Mouse (Mus musculus) myocyte (in vitro differentiated cells): Measurements from ENCODE around the gene Dhps. TPM values are rescaled to one million over a fixed set of nuclear protein-coding genes. Genes with fewer than 3 reads are reported as not detected.
A peak's percentile ranks its signal among the peaks of the same experiment; 100 is the strongest.

ENCODE experiments used
- H3K27me3 ChIP-seq: one replicate; pipeline ENCODE4 v1.6.1; 2011; ENCODE audit not compliant: control insufficient read depth, insufficient read depth, insufficient read length
- H3K36me3 ChIP-seq: one replicate; pipeline ENCODE4 v1.6.1; 2011; ENCODE audit not compliant: control insufficient read depth, insufficient read depth
- H3K4me2 ChIP-seq: one replicate; pipeline ENCODE4 v1.6.1; 2011; ENCODE audit warnings: low read depth, control low read depth
- H3K4me3 ChIP-seq: one replicate; pipeline ENCODE4 v1.5.1; 2011; ENCODE audit warnings: mild to moderate bottlenecking, control low read depth, moderate library complexity
- H3K79me2 ChIP-seq: one replicate; pipeline ENCODE4 v1.6.1; 2011; ENCODE audit not compliant: control insufficient read depth, insufficient read depth
- H3ac ChIP-seq: one replicate; pipeline ENCODE4 v1.6.1; 2011; ENCODE audit not compliant: control insufficient read depth, insufficient read length
- CEBPB ChIP-seq: IDR thresholded peaks from 2 replicates; pipeline ENCODE4 v1.6.1; 2011; ENCODE audit warnings: mild to moderate bottlenecking, moderate library complexity; ENCODE audit not compliant: poor library complexity, insufficient read depth, severe bottlenecking
- E2F4 ChIP-seq: IDR thresholded peaks from one replicate; pipeline ENCODE4 v1.6.1; 2011; ENCODE audit warnings: mild to moderate bottlenecking, control low read depth, moderate library complexity; ENCODE audit not compliant: insufficient read depth
- MAX ChIP-seq: IDR thresholded peaks from one replicate; pipeline ENCODE4 v1.6.1; 2011; ENCODE audit warnings: low read depth, mild to moderate bottlenecking, control low read depth
- MYOD1 ChIP-seq, 3 experiments: IDR thresholded peaks; one replicate each; pipeline ENCODE4 v1.6.1; 2011; ENCODE audit warnings: control low read depth in 2 of 3, low read depth in 2 of 3, mild to moderate bottlenecking in 2 of 3, moderate library complexity in 1 of 3; ENCODE audit not compliant: insufficient read length in 2 of 3, control insufficient read depth in 1 of 3
- MYOG ChIP-seq, 3 experiments: IDR thresholded peaks; one replicate each; pipeline ENCODE4 v1.6.1; 2011; ENCODE audit warnings: control low read depth in 2 of 3, low read depth in 2 of 3, mild to moderate bottlenecking in 2 of 3; ENCODE audit not compliant: insufficient read length in 2 of 3, control insufficient read depth in 1 of 3, insufficient read depth in 1 of 3
- POLR2A ChIP-seq: IDR thresholded peaks from one replicate; pipeline ENCODE4 v1.6.1; 2011; ENCODE audit warnings: low read depth, mild to moderate bottlenecking, control low read depth, moderate library complexity; ENCODE audit not compliant: insufficient read length
- POLR2AphosphoS2 ChIP-seq: IDR thresholded peaks from one replicate; pipeline ENCODE4 v1.6.1; 2011; ENCODE audit warnings: low read depth, control low read depth; ENCODE audit not compliant: insufficient read length
- REST ChIP-seq: IDR thresholded peaks from one replicate; pipeline ENCODE4 v1.6.1; 2011; ENCODE audit warnings: mild to moderate bottlenecking, control low read depth, moderate library complexity; ENCODE audit not compliant: insufficient read depth, insufficient read length
- SRF ChIP-seq: IDR thresholded peaks from one replicate; pipeline ENCODE4 v1.6.1; 2011; ENCODE audit warnings: low read depth; ENCODE audit not compliant: control insufficient read depth, insufficient read length
- TCF12 ChIP-seq: IDR thresholded peaks from one replicate; pipeline ENCODE4 v1.6.1; 2011; ENCODE audit warnings: mild to moderate bottlenecking, control low read depth; ENCODE audit not compliant: poor library complexity, insufficient read depth, severe bottlenecking
- TCF3 ChIP-seq: IDR thresholded peaks from one replicate; pipeline ENCODE4 v1.6.1; 2011; ENCODE audit warnings: low read depth, control low read depth; ENCODE audit not compliant: insufficient read length
- USF1 ChIP-seq: IDR thresholded peaks from one replicate; pipeline ENCODE4 v1.6.1; 2011; ENCODE audit warnings: low read depth, mild to moderate bottlenecking, control low read depth, moderate library complexity
- polyA plus RNA-seq: library from polyadenylated mRNA; unstranded; fragments of >200 nt; fragmentation: generic; extraction: Trizol; gene quantifications from one replicate; pipeline ENCODE4 v1.2.1, GENCODE M21; 2012; ENCODE audit warnings: missing spikeins

Gene Dhps
- polyA plus RNA-seq = 86.7 TPM

DNA sequence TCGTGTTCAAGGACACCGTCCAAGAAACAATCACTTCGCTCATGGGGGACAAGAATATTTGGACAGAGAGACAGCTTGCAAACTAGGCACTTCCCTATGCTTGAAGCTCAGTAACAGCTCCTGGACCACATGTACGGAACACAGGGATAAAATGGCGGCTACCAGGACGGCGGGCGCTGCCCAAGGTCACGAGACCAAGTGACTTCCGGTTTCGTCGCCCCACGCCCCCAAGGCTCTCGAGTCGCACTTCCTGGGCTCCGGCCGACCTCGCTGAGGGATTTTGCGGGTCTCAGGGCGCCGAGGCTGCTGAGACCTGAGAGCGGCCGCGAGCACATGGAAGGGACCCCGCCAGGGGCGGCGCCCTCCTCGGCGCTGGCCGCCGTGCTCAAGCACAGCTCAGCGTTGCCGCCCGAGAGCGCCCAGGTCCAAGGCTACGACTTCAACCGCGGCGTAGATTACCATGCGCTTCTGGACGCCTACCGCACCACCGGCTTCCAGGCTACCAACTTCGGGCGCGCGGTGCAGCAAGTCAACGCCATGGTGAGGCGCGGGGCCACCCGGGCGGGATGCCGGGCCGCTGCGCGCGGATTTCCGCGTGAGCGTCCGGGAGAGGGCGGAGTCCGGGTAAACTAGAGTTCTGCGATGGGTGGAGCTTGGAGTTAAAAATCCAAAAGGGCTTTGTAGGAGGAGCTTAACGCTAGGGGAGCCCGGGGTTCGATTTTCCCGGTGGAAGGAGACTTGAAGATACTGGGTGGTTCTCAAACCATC, at the start of gene Dhps:
Dhps (plus strand) TSS at position 244 of the 768 bp plus-strand sequence.
- peak within 1 kb of the TSS; percentile 82 for H3K4me3 ChIP-seq
- H3ac ChIP-seq = peak within 1 kb of the TSS; percentile 78
- peak; percentile 91 for TF ChIP-seq USF1
- no peak for TF ChIP-seq E2F4
- TF ChIP-seq TCF3 = no peak
- no peak for TF ChIP-seq MYOG (IDR thresholded peaks at IDR 0.05; ENCODE audit: control insufficient read depth in 1 of 3, insufficient read depth in 1 of 3, insufficient read length in 2 of 3, low read depth in 2 of 3)
- TF ChIP-seq REST = no peak
- TF ChIP-seq POLR2A = peak; percentile 61
- no peak for TF ChIP-seq SRF
- TF ChIP-seq POLR2AphosphoS2 = peak; percentile 58
- no peak for TF ChIP-seq TCF12
- no peak for TF ChIP-seq MYOD1 (IDR thresholded peaks at IDR 0.05; ENCODE audit: control insufficient read depth in 1 of 3, insufficient read length in 2 of 3, low read depth in 2 of 3)
- TF ChIP-seq CEBPB = no peak
- TF ChIP-seq MAX = no peak
- H3K4me2 ChIP-seq = peak within 1 kb of the TSS; percentile 95
- no peaks in the 10 kb centered on the region for H3K79me2 ChIP-seq
- no peaks in the 10 kb centered on the region for H3K27me3 ChIP-seq
- H3K36me3 ChIP-seq = peaks cover 12% of the 10 kb centered on the region

GRCm38 (mm10) chr8:85023846-85024245, 47.7 kb upstream of the Dhps start:
- peaks cover 3% of the 10 kb centered on the region for H3K36me3 ChIP-seq
- H3K4me3 ChIP-seq = peak overlapping the region; percentile 99
- TF ChIP-seq E2F4 (no peak), MYOD1 (IDR thresholded peaks at IDR 0.05; ENCODE audit: control insufficient read depth in 1 of 3, insufficient read length in 2 of 3, low read depth in 2 of 3) (no peak), MYOG (IDR thresholded peaks at IDR 0.05; ENCODE audit: control insufficient read depth in 1 of 3, insufficient read depth in 1 of 3, insufficient read length in 2 of 3, low read depth in 2 of 3) (no peak), POLR2AphosphoS2 (no peak), REST (no peak), MAX (no peak), USF1 (no peak), TCF12 (no peak), SRF (no peak), CEBPB (no peak), POLR2A (no peak), TCF3 (no peak)
- H3K4me2 ChIP-seq = peak overlapping the region; percentile 99
- H3ac ChIP-seq = no peak overlapping the region
- H3K27me3 ChIP-seq = no peaks in the 10 kb centered on the region
- peaks cover 44% of the 10 kb centered on the region for H3K79me2 ChIP-seq

GRCm38 (mm10) chr8:85025098-85025932, 46.2 kb upstream of the Dhps start, which contains the start of gene Asna1:
TSS of gene Asna1 (minus strand) at chr8:85025281.
- H3K4me2 ChIP-seq = peak within 1 kb of the TSS; percentile 99
- H3K4me3 ChIP-seq = peak within 1 kb of the TSS; percentile 99
- H3K36me3 ChIP-seq = peaks cover 6% of the 10 kb centered on the region
- no peaks in the 10 kb centered on the region for H3K27me3 ChIP-seq
- TF ChIP-seq CEBPB (no peak), MYOD1 (IDR thresholded peaks at IDR 0.05; ENCODE audit: control insufficient read depth in 1 of 3, insufficient read length in 2 of 3, low read depth in 2 of 3) (no peak), USF1 (peak; percentile 90), POLR2A (peak; percentile 59), MYOG (IDR thresholded peaks at IDR 0.05; ENCODE audit: control insufficient read depth in 1 of 3, insufficient read depth in 1 of 3, insufficient read length in 2 of 3, low read depth in 2 of 3) (no peak), TCF12 (no peak), TCF3 (no peak), MAX (no peak), E2F4 (no peak), SRF (no peak), REST (no peak), POLR2AphosphoS2 (peak; percentile 49)
- peak within 1 kb of the TSS; percentile 49 for H3ac ChIP-seq
- H3K79me2 ChIP-seq = peaks cover 59% of the 10 kb centered on the region
